Mouse (Mus musculus) monocyte, adult 2 months (primary cell): Measurements from ENCODE around the gene Stn1.
"Not testable (repeated sequence)": the region's sequence is repeated elsewhere in the genome, so short reads cannot be mapped to it uniquely, and the experiment has no call there.

Experiments
- DNase-seq, 2 experiments: peaks; one replicate each; pipeline ENCODE4 v3.0.0; 2022; ENCODE audit warnings: low spot score in 2 of 2, low read depth in 1 of 2

Stn1 gene

GRCm38 (mm10) chr19:47537300-47537792 lies at the start of gene Stn1:
Stn1 (minus strand) TSS chr19:47537507.
- no peak for DNase-seq

GRCm38 (mm10) chr19:47587009-47587408 lies 49.7 kb upstream of the Stn1 start:
- no peak for DNase-seq

DNA sequence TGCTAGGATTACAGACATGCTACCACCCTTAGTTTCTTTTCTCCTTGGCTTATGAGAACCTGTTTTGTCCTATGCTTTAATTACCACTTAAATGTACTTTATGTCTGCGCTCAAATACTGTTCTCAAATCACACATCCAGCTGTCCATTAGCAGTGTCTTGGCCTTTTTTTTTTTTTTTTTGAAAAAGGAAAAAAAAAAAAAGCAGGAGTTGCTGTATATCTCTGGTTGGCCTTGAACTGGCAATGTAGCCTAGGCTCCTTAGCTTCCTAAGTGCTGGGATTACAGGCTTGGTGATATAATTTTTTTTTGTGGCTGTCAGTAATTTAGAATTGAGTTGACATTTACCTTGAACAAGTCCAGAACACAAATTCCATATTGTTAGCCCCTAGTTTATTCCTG lies 48.5 kb upstream of the Stn1 start:
- no peak for DNase-seq

GRCm38 (mm10) chr19:47579788-47580631 lies 42.7 kb upstream of the Stn1 start:
- DNase-seq: peak; percentile 5 to 16

GRCm38 (mm10) chr19:47579225-47579787 lies 42.0 kb upstream of the Stn1 start, which contains the start of gene Slk:
Slk (plus strand) TSS chr19:47579678.
- peak; percentile 50 to 69 for DNase-seq

DNA sequence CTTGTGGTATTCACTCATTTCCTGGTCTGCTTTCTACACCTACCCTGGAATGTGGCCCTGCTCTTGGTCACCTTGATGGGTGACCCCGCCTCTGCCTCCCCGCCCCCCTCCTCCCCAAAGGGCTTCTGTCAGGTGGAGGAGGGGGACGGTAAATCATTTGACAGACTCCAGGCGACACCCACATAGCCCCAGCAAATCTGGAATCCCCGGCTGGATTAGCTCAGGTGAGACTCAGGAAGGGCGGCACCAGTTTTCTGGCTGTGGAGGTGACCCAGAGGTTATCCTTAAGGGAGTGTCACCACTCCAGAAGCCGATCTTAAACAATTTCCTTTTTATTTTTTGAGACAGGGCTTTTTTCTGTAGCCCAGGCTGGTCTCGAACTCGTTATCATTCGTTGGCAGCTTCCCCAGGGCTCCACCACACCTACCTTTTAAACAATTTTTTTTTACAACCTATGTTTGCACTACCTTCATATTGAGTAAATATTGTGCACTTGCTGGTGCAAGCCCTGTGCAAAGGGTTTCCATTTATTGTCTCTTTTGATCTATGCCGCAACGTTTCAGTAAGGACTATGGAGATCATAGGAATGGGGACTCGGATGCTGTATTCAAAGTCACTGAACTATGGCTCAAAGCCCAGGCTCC lies 41.4 kb upstream of the Stn1 start:
- no peak for DNase-seq

GRCm38 (mm10) chr19:47573718-47574117 lies 36.4 kb upstream of the Stn1 start:
- DNase-seq: no peak

DNA sequence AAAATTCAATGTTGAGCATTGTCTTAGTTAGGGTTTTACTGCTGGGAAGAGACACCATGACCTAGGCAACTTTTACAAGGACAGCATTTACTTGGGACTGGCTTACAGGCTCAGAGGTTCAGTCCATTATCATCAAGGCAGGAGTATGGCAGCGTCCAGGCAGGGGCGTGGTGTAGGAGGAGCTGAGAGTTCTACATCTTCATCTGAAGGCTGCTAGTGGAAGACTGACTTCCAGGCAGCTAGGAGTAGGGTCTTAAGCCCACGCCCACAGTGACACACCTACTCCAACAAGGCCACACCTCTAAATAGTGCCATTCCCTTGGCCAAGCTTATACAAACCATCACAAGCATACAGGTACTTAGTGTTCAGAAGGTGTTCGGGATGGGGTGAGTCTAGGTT lies 34.7 kb upstream of the Stn1 start:
- DNase-seq: not testable (repeated sequence)

- DNase-seq: peak; percentile 9 to 12
Measured at GRCm38 (mm10) chr19:47570042-47570441, 32.7 kb upstream of the Stn1 start.

DNA sequence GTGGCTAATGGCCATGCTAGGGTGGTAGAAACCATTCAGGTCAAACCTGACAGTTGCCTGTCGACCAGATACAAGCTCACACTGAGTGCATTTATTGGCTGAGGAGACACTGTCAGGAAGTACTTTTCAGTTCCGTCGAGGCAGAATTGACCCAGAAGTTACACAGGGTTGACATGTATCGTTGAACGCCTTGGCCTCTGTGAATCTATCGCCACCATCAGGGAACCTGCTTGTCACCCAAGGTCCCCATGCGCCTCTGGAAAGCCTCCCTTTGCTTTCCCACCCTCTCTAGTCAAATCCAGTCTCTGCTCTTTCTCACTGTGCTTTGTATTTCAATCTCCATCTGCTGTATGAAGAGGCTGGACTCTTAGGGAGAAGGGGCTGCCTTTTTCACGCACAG lies 28.7 kb upstream of the Stn1 start:
- no peak for DNase-seq

DNA sequence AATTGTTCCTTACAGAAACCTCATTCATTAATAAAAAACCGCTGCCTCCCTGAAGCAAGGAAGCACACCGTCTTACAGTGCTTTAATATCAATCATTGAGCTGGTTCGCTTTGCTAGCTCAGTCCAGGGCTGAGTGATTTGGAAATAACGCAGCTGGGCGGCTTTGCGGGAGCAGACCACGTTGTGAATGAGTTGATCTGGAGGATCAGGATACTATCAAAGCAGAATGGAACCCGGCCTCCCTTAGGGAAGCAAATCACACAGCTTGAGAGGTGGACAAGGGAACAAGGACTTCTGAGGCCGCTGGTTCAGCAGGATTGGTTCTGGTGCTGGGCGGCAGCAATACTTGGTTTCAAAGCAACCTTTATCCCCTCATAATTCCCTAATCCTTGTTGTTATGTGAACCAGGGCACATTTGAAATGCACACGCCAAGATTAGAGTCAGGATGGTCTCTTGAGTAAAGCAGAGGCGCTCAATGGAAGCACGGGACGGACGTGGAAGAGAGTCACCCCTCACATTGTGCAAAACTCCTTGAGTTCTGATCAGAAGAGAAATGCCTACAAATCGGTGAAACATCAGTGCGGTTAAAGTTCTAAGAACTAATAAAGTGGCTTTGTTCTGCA lies 27.8 kb upstream of the Stn1 start:
- DNase-seq: no peak

GRCm38 (mm10) chr19:47563715-47564114 lies 26.4 kb upstream of the Stn1 start:
- DNase-seq: no peak

DNA sequence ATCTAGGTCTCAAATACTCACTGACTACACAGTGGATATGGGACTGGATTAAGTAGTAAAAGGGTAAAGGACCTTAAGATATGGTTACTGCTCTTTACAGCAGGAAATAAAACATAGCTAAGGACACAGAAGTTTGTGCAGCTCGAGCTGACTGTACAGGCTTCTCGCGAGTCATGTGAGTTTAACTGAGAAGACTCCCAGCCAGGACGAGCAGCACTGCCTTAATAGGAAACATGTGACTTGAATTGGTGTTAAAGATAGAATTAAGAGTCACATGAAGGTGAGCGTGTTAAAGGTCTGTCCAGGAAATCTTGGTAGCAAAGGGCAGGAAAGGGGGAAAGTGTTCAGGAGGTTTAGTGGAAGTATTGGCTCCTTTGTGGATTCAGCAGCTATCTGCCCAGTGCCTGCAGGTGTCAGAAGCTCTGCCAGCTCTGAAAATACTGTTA lies 24.7 kb upstream of the Stn1 start:
- no peak for DNase-seq

DNA sequence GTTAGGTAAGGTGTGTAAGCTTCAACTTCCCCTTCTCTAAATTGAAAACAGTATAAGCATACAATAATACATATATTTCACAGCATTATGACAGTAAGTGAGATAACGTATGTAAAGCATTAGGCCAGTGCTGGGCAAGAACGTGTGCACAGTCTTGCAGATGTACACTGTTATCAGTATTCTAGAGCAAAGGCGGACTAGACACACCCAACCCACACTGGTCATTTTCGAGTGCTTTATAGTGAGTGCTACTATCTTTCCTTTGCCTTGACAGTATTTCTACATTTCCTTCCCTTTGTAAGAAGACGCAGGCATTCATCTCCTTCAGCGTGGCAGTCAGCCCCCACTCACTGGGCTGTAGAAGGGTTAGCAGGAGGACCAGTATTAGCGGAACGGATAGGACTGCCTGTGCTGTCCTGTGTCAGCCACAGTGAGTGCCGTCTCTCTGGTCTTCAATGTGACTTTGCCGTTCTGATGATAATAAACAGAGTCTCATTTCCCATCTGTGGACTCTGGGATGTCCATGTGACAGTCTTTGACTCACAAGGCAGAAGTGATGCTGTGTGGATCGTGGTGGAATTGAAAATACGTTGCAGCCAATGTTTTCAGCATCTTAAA lies 23.3 kb upstream of the Stn1 start:
- DNase-seq: no peak

DNA sequence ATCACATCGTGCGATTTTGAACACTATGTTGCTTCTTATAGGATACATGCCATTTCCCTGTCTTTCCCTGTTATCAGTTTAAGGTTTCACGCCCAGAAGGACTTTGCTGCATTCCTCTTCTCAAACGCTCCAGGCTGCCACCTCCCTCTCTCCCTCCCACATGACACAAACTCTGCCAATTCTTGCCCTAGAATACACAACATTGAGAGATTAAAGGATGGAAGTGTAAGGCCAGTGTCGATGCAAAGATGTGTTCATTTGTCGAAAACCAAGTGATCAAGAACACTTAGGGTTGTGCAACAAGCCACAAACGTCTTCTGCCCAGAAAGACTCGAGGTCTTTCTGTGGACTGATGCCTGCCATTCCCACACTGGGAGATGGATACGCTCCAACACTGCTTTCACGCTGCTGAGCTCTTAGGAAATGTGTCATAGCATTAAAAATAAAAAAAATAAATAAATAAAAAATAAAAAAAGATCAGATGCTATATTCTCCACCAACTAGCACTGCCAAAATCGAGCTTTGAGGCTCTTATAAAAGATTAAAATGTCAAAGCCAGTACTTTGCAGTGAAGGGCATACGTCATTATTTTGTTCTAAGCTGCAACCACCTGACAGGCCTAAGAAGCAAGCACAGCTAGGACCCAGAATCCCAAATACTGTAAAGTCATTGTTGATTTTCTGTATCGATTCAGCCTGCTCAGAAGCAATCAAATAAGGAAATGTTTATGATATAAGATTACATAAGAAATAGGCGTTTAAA lies 22.6 kb upstream of the Stn1 start:
- no peak for DNase-seq

DNA sequence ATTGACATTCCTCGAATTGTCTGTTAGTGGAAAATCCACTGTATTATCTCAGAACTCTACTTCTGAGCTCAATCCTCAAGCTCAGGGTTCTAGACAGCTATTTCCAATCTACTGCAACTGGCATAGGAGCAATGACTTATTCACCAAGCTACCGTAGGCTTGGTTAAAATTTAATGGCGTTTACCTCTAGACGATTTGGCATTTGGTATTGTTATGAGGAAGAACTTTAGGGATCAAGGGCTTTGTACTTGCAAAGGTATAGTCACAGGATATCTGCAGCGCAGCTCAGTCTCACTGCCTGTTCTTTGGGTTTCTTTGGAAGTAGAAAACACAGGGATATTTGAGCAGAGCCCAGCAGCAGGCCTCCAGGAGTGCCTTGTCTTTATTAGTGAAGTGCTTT lies 21.8 kb upstream of the Stn1 start:
- DNase-seq: no peak

GRCm38 (mm10) chr19:47549584-47549983 lies 12.3 kb upstream of the Stn1 start:
- no peak for DNase-seq

GRCm38 (mm10) chr19:47549174-47549573 lies 11.9 kb upstream of the Stn1 start:
- no peak for DNase-seq

- DNase-seq: no peak
Measured at GRCm38 (mm10) chr19:47548432-47549076, 11.2 kb upstream of the Stn1 start.

DNA sequence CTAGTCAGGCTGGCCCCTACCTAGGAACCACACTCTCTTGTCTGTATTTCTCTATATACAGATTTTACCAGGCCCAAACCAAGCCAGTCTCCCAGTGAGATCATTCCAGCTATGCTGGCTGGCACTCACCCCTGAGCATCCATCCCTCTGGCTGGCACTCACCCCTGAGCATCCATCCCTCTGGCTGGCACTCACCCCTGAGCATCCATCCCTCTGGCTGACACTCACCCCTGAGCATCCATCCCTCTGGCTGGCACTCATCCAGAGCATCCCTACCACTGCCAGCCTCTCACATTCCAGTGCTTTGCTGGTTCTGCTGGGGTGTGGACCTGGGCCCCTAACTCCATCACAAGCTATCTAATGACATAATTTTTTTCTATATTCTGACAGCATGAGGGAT lies 8.2 kb upstream of the Stn1 start:
- no peak for DNase-seq
